Mouse (Mus musculus): ENCODE results near the gene Gm15293.
"Not testable (repeated sequence)": the region's sequence is repeated elsewhere in the genome, so short reads cannot be mapped to it uniquely, and the experiment has no call there.

The Gm15293 gene

DNA sequence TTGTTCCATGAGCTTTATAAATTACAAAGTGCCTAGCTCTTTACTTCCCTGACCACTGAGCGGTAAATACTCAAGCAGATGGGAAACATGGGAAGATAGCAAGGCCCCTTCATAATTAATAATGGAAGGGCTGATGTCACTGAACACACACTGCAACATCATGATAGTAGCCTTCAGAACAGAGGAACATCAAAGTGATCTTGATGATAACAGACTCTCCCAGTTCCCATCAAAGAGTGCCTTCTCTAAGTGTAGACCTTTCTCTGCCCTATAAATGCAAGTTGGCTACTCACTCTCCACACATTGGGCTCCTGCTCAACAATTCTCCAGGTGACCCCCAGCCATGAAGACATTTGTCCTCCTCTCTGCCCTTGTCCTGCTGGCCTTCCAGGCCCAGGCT lies at the start of gene Gm15293:
Gene Gm15293 (plus strand): TSS at position 301 of the 400 bp plus-strand sequence.
- DNase-seq, result not testable (repeated sequence)

DNA sequence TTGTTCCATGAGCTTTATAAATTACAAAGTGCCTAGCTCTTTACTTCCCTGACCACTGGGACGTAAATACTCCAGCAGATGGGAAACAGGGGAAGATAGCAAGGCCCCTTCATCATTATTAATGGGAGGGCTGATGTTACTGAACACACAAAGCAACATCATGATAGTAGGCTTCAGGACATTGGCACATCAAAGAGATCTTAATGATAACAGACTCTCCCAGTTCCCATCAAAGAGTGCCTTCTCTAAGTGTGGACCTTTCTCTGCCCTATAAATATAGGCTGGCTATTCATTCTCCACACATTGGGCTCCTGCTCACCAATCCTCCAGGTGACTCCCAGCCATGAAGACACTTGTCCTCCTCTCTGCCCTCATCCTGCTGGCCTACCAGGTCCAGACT lies 39.4 kb upstream of the Gm15293 start, which contains the start of gene Defa22:
Gene Defa22 (plus strand): TSS at position 301 of the 400 bp plus-strand sequence.
- DNase-seq, result not testable (repeated sequence)

DNA sequence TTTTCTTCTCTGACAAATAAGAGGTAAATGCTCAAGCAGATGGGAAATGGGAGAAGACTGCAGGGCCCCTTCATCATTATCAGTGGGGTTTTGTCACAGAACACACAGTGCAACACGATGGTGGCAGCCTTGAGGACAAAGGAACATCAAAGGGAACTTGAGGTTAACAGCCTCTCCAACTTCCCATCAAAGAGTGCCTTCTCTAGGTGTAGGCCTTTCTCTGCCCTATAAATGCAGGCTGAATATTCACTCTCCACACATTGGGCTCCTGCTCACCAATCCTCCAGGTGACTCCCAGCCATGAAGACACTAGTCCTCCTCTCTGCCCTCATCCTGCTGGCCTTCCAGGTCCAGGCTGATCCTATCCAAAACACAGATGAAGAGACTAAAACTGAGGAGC lies 10.0 kb upstream of the Gm15293 start, which contains the start of gene Defa31:
Gene Defa31 (plus strand): TSS at position 301 of the 400 bp plus-strand sequence.
- DNase-seq, result not testable (repeated sequence)
